Mouse (Mus musculus) intestine, postnatal 0 days (tissue): ENCODE data around the gene Snrk. TPM values are rescaled to one million over a fixed set of nuclear protein-coding genes. Genes with fewer than 3 reads are reported as not detected.

Experiments
- ATAC-seq: fragments of 200-750 bp; cut with Nextera tagmentation; 2 replicates; pipeline ENCODE4 v1.8.0; 2017; ENCODE audit warnings: mild to moderate bottlenecking, moderate TSS enrichment, moderate library complexity
- H3K27ac ChIP-seq: fragments of 300-500 bp; sonication (generic); 2 replicates; pipeline ENCODE4 v1.5.1; 2014; ENCODE audit warnings: mild to moderate bottlenecking, low read depth, low read length, moderate library complexity
- H3K27me3 ChIP-seq: fragments of 300-500 bp; sonication (generic); replicated peaks from 2 replicates; pipeline ENCODE4 v1.6.1; 2014; ENCODE audit warnings: low read length, mixed read lengths; ENCODE audit not compliant: control insufficient read depth, insufficient read depth
- H3K36me3 ChIP-seq: fragments of 300-500 bp; sonication (generic); 2 replicates; pipeline ENCODE4 v1.6.1; 2014; ENCODE audit warnings: mild to moderate bottlenecking, moderate library complexity; ENCODE audit not compliant: control insufficient read depth, insufficient read depth
- H3K4me1 ChIP-seq: fragments of 300-500 bp; sonication (generic); replicated peaks from 2 replicates; pipeline ENCODE4 v1.6.1; 2014; ENCODE audit warnings: antibody characterized with exemption, low read length, mixed read lengths; ENCODE audit not compliant: control insufficient read depth, insufficient read depth
- H3K4me2 ChIP-seq: fragments of 300-500 bp; sonication (generic); replicated peaks from 2 replicates; pipeline ENCODE4 v1.6.1; 2014; ENCODE audit warnings: low read depth, mild to moderate bottlenecking, moderate library complexity
- H3K4me3 ChIP-seq: fragments of 300-500 bp; sonication (generic); 2 replicates; pipeline ENCODE4 v1.5.1; 2014; ENCODE audit warnings: low read depth, low read length
- H3K9ac ChIP-seq: fragments of 300-500 bp; sonication (generic); 2 replicates; pipeline ENCODE4 v1.6.1; 2014; ENCODE audit warnings: mild to moderate bottlenecking, low read depth, low read length
- H3K9me3 ChIP-seq: fragments of 300-500 bp; sonication (generic); 2 replicates; pipeline ENCODE4 v1.6.1; 2016; ENCODE audit warnings: mixed run types; ENCODE audit not compliant: control insufficient read depth
- CTCF ChIP-seq: sonication (generic); IDR thresholded peaks from 2 replicates; pipeline ENCODE4 v1.5.1; 2016; ENCODE audit warnings: low read depth, mild to moderate bottlenecking, control low read depth, antibody characterized with exemption, moderate library complexity
- WGBS: fragments of 180-500 bp; shearing (Covaris S2); extraction: QIAGEN DNeasy Blood & Tissue Kit; methylation state at CpG from one replicate; pipeline ENCODE4 v1.1.7; 2014; 5-methylcytosine and 5-hydroxymethylcytosine counted together
- polyA plus RNA-seq: library from polyadenylated mRNA; unstranded; fragments of >200 nt; fragmentation: Nextera tagmentation; extraction: Ambion mirVana; gene quantifications from 2 replicates; pipeline ENCODE4 v1.2.1, GENCODE M21; 2015

Gene Snrk
- polyA plus RNA-seq, 1 experiment from 2014 or later, result 35.4 TPM

DNA sequence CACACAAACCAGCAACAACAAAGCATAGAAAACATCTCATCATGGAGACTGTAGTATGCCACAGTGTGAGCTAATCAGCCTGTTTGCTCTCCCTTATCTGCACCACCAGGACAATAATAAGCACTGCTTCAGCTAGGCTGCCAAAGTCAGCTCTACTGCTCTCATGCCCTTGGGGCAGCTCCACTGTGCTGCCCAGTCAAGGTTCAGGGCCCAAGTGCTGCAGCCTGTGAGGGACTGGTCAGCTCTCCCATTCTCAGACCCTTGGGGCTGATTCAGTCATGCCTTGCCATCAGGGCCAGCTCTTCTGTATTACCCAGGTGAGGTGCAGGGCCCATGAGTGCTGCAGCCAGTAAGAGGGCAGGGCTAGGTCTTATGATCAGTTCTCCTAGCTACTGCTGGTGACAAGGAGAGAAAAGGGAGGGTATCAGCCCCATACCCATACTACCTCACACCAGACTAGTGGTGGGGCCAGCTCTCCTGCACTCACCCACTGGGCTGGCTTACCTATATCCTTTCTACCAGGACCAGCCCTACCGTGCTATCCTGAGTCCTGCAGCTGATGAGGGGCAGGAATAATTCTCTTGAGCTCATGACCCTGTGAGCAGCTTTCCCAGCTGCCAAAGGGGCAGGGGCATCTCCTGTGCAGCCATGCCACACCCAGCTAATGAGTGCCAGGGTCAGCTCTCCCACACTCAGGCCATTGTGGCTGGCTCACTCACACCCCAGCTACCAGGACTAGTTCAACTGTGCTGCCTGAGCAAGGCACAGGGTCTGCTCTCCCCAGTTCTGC, 18.2 kb downstream of the Snrk start:
- peak; percentile 17 for ATAC-seq
- Histone ChIP-seq H3K27me3 (no peaks in the 10 kb centered on the region), H3K4me1 (peaks cover 25% of the 10 kb centered on the region), H3K9ac (no peak overlapping the region), H3K4me2 (no peak overlapping the region), H3K9me3 (no peaks in the 10 kb centered on the region), H3K27ac (peak overlapping the region; percentile 74), H3K4me3 (no peak overlapping the region), H3K36me3 (peaks cover 26% of the 10 kb centered on the region)
- WGBS, result 47% methylated on average over 1 of the region's 1 CpGs
- TF ChIP-seq CTCF, result no peak

DNA sequence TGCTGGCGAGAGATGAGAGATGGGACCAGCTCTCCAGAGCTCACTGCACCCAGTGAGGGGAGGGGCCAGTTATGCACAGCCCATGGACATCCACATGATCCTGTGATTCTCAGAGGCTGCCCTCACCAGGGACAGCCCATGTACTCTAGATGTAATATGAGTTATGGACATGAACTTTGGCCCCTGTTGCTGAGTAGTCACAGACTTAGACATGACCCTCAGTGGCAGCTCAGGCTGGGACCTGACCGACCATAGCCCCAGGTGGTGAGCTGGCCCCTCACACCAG, 18.8 kb downstream of the Snrk start:
- peaks cover 21% of the 10 kb centered on the region for H3K4me1 ChIP-seq
- peak overlapping the region; percentile 81 for H3K27ac ChIP-seq
- ATAC-seq, result peak; percentile 85
- H3K27me3 ChIP-seq, result no peaks in the 10 kb centered on the region
- H3K9ac ChIP-seq, result no peak overlapping the region
- no peaks in the 10 kb centered on the region for H3K9me3 ChIP-seq
- H3K4me3 ChIP-seq, result no peak overlapping the region
- no peak overlapping the region for H3K4me2 ChIP-seq
- no peak for TF ChIP-seq CTCF
- 43% methylated on average over 2 of the region's 2 CpGs for WGBS
- H3K36me3 ChIP-seq, result peaks cover 26% of the 10 kb centered on the region

DNA sequence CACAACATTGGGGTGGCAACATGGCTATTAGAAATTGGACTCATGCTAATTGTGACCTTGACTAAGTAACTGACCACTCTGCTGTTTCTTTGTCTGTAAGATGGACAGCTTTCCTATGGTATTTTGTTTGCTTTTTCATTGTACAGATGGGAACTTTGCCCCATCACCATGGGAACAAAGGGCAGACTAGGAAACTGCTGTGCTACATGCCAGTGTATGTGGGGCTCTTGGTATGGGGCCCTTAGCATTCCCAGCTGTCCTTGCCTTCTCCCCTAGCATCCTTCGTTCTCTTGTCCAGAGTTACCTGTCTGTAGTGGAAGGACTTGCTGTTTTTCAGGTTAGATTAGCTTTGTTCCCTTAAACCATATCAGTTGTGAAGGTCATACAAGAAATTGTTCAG, 20.9 kb downstream of the Snrk start:
- 47% methylated on average over 1 of the region's 1 CpGs for WGBS
- Histone ChIP-seq H3K9me3 (no peaks in the 10 kb centered on the region), H3K27me3 (no peaks in the 10 kb centered on the region), H3K9ac (no peak overlapping the region), H3K4me1 (peaks cover 21% of the 10 kb centered on the region), H3K27ac (peak overlapping the region; percentile 31; the same call in 1 of the 2 replicates), H3K4me2 (no peak overlapping the region), H3K36me3 (peaks cover 26% of the 10 kb centered on the region), H3K4me3 (no peak overlapping the region)
- no peak for TF ChIP-seq CTCF
- ATAC-seq, result no peak

DNA sequence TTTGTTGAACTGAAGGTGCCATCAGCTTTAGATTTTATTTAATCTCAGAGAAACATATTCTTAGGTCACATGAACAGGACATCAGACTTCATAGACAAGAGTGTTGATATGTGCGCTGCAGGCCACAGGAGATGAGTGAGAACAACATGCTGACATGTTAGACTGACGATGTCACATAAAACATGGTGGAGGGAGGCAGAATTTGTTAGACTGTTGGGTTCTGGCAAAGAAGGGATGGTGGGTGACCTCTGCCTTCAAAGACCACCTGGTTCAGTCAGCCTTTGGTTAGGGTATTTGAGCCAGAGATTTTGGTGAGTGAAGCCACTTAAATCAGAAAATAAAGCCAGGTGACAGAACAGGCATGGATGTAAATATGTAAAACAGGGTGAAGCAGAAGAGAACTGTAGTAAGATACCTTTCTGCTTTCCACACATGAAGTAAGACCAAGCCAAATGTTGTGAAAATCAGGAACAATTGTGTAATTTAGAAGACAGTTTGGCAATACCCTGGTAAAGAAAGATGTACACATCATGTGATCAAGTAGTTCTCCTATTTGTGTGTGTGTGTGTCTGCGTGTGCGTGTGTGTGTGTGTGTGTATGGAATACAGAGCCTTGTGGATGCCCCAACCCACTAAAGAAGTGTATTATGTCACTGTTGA, 21.4 kb downstream of the Snrk start:
- no peak for TF ChIP-seq CTCF
- ATAC-seq, result no peak
- Histone ChIP-seq H3K27me3 (no peaks in the 10 kb centered on the region), H3K4me3 (no peak overlapping the region), H3K36me3 (peaks cover 26% of the 10 kb centered on the region), H3K27ac (peak overlapping the region; percentile 31; the same call in 1 of the 2 replicates), H3K9me3 (no peaks in the 10 kb centered on the region), H3K4me2 (no peak overlapping the region), H3K4me1 (peaks cover 21% of the 10 kb centered on the region), H3K9ac (no peak overlapping the region)
- WGBS, result 87% methylated on average over 4 of the region's 4 CpGs

DNA sequence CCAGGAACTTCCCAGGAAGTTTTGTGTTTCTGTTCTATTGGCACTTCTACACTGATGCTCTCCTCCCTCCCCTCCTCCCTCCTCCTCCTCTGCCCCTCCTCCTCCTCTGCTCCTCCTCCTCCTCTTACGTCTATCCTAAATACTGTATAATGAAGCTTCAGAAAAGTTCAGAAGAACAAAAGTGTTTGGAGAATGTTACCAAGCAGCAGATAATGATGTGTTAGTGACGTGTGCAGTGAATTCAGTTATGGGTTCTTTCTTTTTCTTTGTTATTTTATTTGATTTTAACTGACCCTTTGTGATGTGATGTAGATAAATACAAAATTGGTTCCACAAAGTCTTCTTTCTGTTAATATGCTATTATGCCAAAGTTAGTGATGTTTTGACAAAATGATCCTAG, 22.2 kb downstream of the Snrk start:
- Histone ChIP-seq H3K27me3 (no peaks in the 10 kb centered on the region), H3K9me3 (no peaks in the 10 kb centered on the region), H3K4me3 (no peak overlapping the region), H3K36me3 (peaks cover 31% of the 10 kb centered on the region), H3K4me2 (no peak overlapping the region), H3K27ac (no peak overlapping the region), H3K4me1 (peaks cover 18% of the 10 kb centered on the region), H3K9ac (no peak overlapping the region)
- no peak for TF ChIP-seq CTCF
- no peak for ATAC-seq
- 70% methylated on average over 2 of the region's 2 CpGs for WGBS

DNA sequence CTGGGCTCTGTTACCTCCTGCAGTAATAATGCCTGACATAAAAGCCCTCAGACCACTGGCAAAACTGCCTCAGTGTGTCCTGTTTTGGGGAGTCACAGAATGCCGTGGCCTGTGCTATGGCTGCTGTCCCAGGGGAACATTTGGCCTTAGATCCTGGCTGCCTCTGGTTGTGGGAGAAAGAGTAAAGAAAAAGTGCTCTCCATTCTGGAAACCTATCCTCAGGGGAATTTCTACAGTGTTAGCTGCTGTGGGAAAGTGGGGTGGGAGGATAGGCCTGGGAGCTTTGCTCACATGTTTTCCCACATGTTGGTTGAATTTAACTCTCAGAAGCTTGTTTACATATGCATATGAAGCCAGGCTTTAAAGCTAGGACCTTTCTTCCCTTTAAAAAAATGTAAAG, 26.2 kb downstream of the Snrk start:
- no peak for ATAC-seq
- no peak for TF ChIP-seq CTCF
- H3K9me3 ChIP-seq, result 0 out of 2 replicates have a peak, but pooled peaks cover 4% of the 10 kb centered on the region
- peaks cover 15% of the 10 kb centered on the region for H3K4me1 ChIP-seq
- H3K4me2 ChIP-seq, result no peak overlapping the region
- no peaks in the 10 kb centered on the region for H3K27me3 ChIP-seq
- 72% methylated on average over 1 of the region's 1 CpGs for WGBS
- H3K36me3 ChIP-seq, result peaks cover 24% of the 10 kb centered on the region
- H3K27ac ChIP-seq, result peak overlapping the region; percentile 15; the same call in 1 of the 2 replicates
- no peak overlapping the region for H3K9ac ChIP-seq
- H3K4me3 ChIP-seq, result no peak overlapping the region
